Mouse (Mus musculus) heart, postnatal 4 days (tissue): ENCODE data around the gene Kcns3. TPM values are rescaled to one million over a fixed set of nuclear protein-coding genes. Genes with fewer than 3 reads are reported as not detected.

Source experiments
- DNase-seq: peaks from one replicate; pipeline ENCODE4 v3.0.0; 2021
- total RNA-seq, 2 experiments: library from RNA; stranded (reverse); gene quantifications; 2 replicates each; pipeline ENCODE4 v1.2.3; 2021

The Kcns3 gene
- under 1 TPM; 0.12 to 0.36 TPM for total RNA-seq

DNA sequence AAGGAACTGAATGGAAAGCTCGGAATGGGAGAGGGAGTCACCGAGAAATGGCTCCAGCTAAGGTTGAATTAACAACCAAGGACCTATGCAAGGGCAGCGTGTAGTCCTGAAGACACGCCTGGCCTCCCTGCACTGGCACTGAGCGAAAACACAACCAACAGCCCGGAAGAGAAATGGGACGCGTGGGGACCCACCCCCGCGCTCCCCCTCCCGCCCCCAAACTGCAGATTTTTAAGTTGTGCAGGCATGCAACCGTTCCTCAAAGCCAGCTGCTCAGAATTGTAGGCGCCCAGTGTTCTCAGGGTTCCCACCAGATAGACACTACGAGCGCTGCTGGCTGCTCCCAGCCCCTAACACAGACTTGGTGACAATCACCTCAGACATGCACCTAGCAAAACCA is at the start of gene Kcns3:
Gene Kcns3, minus strand, starts transcription at position 42 of the 400 bp plus-strand sequence.
- no peak for DNase-seq

- DNase-seq = no peak
These were observed 47.7 kb upstream of the Kcns3 start for GRCm38 (mm10) chr12:11198551-11198950.

GRCm38 (mm10) chr12:11198026-11198425 is 47.2 kb upstream of the Kcns3 start:
- no peak for DNase-seq

DNA sequence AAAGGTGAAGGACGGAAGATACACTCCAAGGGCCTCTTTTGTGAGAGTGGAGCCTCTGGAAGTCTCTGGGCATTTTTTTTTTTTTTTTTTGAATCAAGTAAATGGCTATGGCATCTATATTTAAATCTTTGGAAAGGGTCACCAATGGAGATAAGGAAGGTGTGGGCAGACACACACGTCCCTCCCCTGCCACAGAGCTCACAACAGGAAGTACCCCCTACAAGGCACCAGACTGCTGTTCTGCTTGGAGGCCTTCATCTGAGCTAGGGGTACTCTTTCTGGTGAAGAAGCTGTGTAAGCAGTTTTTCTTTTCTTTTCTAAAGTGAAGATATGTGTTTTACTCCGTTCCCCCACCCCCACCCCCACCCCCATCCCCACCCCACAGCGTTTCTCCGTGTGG is 46.0 kb upstream of the Kcns3 start:
- DNase-seq = no peak

DNA sequence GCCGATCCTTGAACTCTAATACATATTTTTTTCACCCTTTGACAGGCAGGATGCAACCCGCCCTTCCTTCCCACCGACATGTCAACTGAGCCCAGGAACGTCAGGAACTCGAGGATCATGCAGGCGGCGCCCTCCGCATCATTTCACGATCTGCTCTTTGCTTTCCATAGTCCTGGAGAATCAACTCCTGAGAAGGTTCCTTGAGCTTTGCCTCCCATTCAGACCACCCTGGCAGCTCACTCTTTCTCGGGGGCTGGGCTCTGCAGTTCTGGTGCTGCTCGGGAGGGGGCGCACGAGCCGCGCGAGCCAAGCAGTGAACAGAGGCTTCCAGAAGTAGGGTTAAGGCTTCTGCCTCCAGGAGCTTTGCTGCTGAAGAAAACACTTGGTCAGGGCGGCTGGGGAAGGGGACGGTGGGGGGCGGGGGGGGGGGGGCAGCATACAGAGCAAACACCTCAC is 45.3 kb upstream of the Kcns3 start:
- DNase-seq = peak; percentile 89

DNA sequence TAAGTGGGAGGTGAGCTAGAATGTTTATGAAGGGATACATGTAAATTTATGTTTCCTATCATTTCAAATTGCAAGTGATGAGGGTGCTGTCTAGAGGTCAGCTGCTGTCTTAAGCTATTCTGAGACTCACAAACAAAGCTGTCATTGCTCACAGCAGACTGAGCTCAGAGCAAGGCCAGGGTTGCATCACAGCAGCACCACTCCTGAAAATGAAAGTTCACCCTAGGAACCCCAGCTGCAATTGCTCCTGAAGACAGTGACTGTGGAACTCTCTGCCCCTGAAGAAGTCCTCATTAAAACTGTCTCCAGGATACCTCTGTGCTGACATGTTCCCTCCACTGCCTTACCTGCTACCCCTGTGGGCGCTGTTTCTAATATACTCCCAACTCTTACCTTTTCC is 44.2 kb upstream of the Kcns3 start:
- no peak for DNase-seq

GRCm38 (mm10) chr12:11178486-11179154 is 27.8 kb upstream of the Kcns3 start:
- DNase-seq = peak; percentile 92

GRCm38 (mm10) chr12:11177408-11178394 is 26.8 kb upstream of the Kcns3 start:
- no peak for DNase-seq

DNA sequence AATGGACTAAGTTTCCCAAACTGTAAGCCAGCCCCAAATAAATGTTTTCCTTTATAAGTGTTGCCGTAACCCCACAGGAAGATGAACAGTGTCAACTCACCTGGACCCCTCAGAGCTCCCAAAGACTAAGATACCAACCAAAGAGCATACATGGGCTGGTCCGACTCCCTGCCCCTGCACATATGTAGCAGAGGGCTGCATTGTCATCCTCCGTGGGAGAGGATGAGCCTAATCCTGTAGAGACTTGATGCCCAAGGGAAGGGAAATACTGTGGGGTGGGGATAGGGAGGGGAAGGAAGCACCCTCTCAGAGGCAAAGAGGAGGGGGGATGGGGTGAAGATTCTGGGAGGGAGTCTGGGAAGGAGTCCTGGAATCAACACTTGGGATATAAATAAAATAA is 7.8 kb upstream of the Kcns3 start:
- no peak for DNase-seq

DNA sequence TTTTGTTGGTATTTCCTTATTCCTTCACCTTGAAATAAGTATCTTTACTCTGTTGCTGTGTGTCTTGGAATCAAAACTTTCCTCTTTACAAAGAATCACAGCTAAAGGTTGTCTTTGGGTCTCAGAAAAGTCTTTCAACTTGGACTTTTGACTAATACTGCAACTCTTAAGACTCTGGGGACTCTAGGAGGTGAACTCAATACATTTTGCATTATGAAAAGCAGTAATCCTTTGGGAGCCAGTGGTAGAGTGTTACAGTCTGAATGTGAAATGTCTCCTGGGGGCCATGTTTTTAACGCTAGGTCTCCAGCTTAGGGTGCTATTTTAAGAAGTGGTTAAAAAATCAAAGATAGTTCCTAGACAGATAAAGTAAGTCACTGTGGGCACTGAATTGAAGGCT is 4.3 kb upstream of the Kcns3 start:
- no peak for DNase-seq

GRCm38 (mm10) chr12:11153587-11153986 is 2.7 kb upstream of the Kcns3 start:
- no peak for DNase-seq

DNA sequence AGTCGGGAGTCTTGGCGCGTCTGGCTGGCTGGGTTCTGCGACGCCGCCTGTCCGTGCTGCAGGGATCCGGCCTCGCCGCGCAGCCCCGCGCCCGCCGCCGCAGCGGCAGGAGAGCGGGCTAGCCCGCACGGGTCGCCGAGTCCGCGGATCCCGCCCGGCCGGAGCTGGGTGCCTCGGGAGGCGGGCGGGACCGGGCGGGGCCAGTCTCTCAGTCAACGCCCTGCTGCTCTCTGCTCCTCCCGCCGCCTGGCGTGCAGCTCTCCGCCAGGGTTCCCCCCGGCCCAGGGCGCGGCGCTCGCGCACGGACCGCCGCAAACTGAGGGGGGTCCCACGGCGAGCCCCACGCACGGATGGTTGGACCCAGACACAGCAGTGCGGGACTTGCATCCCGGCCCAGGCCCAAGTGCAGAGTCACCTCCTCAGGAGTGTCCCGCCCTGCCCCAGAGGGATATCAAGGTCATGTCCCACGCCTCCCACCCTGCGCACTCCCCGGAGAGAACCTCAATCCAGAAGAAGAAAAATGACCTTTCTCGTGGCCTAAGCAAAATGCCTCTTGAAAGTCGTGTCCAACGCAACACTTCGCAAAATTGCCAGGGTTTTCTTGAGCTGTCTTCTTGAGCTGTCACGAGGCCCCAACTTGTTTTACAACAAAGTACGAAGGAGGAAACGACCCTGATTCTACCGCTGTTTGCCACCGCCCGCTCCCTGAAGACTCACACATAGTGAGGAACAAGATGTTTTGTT is 492 bp downstream of the Kcns3 start:
- peak; percentile 37 for DNase-seq

- peak; percentile 31 for DNase-seq
These were observed 1.2 kb downstream of the Kcns3 start for GRCm38 (mm10) chr12:11149421-11150191.

- DNase-seq = peak; percentile 4
These were observed 1.8 kb downstream of the Kcns3 start for GRCm38 (mm10) chr12:11149121-11149420.

DNA sequence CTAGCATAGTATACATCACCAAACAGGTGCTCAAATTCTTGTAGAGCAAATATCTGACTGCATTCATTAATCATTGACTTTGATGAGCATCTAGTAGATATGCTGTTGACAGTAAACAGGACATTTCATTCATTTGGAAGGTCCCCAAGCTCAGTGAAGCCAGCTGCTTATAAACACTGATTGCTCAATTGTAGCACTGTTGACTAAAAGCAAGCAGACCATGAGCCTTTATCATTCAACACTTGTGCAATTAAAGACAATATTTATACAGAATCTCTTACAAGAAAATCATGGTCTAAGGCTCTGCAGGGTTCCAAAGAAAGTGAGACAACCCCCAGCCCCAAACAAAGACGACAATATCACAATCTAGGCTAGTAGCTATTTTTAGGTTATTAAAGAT is 6.0 kb downstream of the Kcns3 start:
- DNase-seq = no peak

DNA sequence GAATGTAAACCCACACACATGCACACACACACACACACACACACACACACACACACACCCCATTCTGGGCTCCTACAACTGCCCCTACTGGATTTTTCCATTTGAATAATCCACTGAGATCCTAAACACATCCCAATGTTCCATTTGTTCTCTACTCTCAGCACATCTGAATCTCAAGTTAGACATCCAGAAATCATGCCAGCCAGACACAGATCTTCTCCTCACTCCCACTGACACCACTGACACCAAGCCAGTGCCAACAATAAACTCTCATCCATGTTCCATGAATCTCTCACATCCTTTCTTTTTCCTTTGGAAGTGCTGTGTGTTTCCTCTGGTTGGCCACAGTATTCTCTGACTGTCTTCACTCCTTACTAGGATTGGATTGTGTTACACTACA is 18.4 kb downstream of the Kcns3 start:
- no peak for DNase-seq

- no peak for DNase-seq
These were observed 21.7 kb downstream of the Kcns3 start for GRCm38 (mm10) chr12:11129188-11129587.

DNA sequence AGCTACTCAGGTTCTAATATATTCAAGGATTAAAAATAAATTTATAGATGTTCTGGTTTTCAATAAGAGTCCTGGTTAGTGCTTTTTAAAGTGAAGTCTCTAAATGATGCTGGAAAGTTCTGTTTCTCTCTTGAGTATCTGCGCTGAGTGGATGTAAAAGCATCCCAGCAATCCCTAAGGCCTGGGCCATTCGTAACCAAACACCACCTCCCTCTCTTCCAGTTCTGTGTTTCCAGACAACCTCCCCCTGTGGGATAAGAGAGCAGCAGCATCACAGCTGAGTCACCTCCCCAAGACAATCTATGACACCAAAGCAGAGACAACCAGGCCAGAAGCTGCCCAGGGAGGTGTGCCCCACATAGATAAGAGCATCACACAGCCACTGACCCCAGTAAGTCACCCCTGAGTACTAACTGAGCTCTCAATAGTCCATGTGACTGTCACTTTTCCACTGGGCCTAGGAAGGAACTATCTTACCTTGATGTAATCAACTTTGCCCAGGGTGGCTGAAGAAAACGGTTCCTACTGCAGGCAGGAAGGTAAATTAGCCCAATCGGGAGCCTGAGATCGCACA is 24.6 kb downstream of the Kcns3 start:
- no peak for DNase-seq

- DNase-seq = no peak
These were observed 49.3 kb downstream of the Kcns3 start for GRCm38 (mm10) chr12:11101565-11101964.

- no peak for DNase-seq
These were observed 62.1 kb downstream of the Kcns3 start for GRCm38 (mm10) chr12:11088626-11089372.

GRCm38 (mm10) chr12:11086866-11087265 is 64.0 kb downstream of the Kcns3 start:
- no peak for DNase-seq
